ENCODE assay signal across 9 mouse cellular contexts in the genomic region with DNA sequence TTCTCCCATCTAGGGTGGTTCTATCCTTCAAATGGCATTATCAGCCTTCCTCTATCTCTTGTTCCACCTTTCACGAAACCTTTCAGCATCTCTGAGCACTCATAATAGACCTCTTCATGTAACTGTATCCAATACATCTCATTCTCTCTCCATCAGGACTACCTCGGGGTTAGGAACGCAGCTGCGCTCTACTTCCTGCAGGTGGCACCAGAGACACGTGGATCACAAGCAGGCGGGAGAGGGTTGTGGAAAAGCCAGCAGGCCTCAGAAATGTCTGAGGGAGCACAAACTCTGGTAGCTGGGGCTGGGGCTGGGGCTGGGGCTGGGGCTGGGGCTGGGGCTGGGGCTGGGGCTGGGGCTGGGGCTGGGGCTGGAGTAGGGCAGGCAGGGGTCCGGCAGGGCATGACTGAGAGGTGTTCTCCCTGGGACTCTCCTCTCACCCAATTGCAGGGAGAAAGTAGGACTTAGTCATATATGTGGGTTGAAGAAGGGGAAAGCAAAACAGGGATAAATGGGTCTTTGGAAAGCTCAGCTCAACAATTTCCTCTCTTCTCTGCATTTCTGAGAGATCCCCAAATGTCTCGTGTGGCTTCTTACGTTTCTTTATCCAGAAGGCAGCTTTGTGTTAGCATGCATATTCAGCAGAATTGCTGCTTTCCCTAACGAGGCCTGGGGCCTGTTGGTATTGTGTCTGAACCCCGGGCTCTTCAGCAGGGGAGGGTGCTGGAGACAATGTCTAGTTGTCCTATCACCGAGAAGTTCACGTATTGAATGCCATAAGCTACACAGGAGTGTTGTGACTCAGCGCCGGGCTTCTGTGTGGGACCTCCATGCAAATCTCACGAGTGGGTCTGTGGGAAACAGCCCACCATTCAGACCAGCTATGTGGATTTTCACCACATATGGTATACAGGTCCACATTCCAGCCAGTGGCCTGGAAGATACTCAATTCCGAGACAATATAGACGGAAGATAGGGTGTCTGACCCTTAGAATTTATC. TPM values are rescaled to one million over a fixed set of nuclear protein-coding genes. Genes with fewer than 3 reads are reported as not detected.
DNase-seq lines count a peak whose midpoint lies in the region; ATAC-seq and TF ChIP-seq lines count a peak whose summit lies in the region.
"Had no signal": no experiment of that assay in that cellular context is flagged by ENCODE, and none has a peak within 500 bp of the region (broad histone marks: within the 10 kb centered on the region; RNA-seq: fewer than 3 reads in every experiment).

No protein-coding gene starts in this region.

- H3K4me3 ChIP-seq in forebrain, embryonic 10.5 days, result no peak overlapping the region
- no peak overlapping the region for H3K4me3 ChIP-seq in heart, postnatal 0 days (ENCODE audit: low read depth, low read length)

- H3K9ac ChIP-seq in heart, postnatal 0 days (replicated peaks; ENCODE audit: low read depth, low read length), result no peak overlapping the region

- peak; percentile 97 for TF ChIP-seq CTCF in brain, embryonic 14.5 days (IDR thresholded peaks at IDR 0.05; ENCODE audit: borderline replicate concordance, extremely low read depth, insufficient read depth, insufficient read length)
- peak; percentile 98 for TF ChIP-seq CTCF in heart, postnatal 0 days (IDR thresholded peaks at IDR 0.05; ENCODE audit: low read depth)

- H3K4me2 ChIP-seq in heart, postnatal 0 days (ENCODE audit: low read depth, low read length), result no peak overlapping the region

- H3K27ac ChIP-seq in forebrain, embryonic 10.5 days, result peak overlapping the region; percentile 79
- no peak overlapping the region for H3K27ac ChIP-seq in heart, postnatal 0 days (ENCODE audit: low read depth)

- no peaks in the 10 kb centered on the region for H3K27me3 ChIP-seq in forebrain, embryonic 10.5 days (ENCODE audit: poor library complexity, severe bottlenecking)
- H3K27me3 ChIP-seq in heart, postnatal 0 days (ENCODE audit: control insufficient read depth, insufficient read depth, low read length), result 0 out of 2 replicates have a peak, but pooled peaks cover 5% of the 10 kb centered on the region

- WGBS in forebrain, embryonic 10.5 days, result 44% methylated on average over 18 of the region's 18 CpGs
- WGBS in heart, postnatal 0 days, result 57% methylated on average over 18 of the region's 18 CpGs

- no peaks in the 10 kb centered on the region for H3K9me3 ChIP-seq in forebrain, embryonic 10.5 days
- no peaks in the 10 kb centered on the region for H3K9me3 ChIP-seq in heart, postnatal 0 days (replicated peaks; ENCODE audit: control insufficient read depth, low read length)

- no peak for TF ChIP-seq EP300 in heart, postnatal 0 days (IDR thresholded peaks at IDR 0.05; ENCODE audit: low read depth)

- ATAC-seq in heart, postnatal 0 days (ENCODE audit: insufficient read depth, low read depth), result peak; percentile 74
- ATAC-seq in neutrophil, adult 5-6 weeks (ENCODE audit: extremely low read depth, insufficient number of reproducible peaks, low FRiP score, poor library complexity, severe bottlenecking), result peak; percentile 83

- H3K4me1 ChIP-seq in forebrain, embryonic 10.5 days, result peaks cover 10% of the 10 kb centered on the region
- H3K4me1 ChIP-seq in heart, postnatal 0 days (ENCODE audit: control insufficient read depth, insufficient read depth), result no peaks in the 10 kb centered on the region

- no peak for TF ChIP-seq POLR2A in brain, embryonic 14.5 days (IDR thresholded peaks at IDR 0.05; ENCODE audit: borderline replicate concordance, extremely low read depth, insufficient read depth, insufficient read length, poor library complexity, severe bottlenecking)

- peak; percentile 24 to 62 for DNase-seq in CD8-positive naive resting alpha-beta T cell, adult 2 months (ENCODE audit: low read depth in 2 of 2, low spot score in 2 of 2)
- DNase-seq in brain, embryonic 14.5 days (ENCODE audit: low read depth), result peak; percentile 91
- DNase-seq in forebrain, embryonic 10.5 days (ENCODE audit: extremely low spot score, low spot score), result peak; percentile 83
- peak; percentile 72 for DNase-seq in heart, postnatal 0 days (ENCODE audit: low spot score)
- peak; percentile 78 to 86 for DNase-seq in kidney, postnatal 25 days
- DNase-seq in lung, adult 18-20 months, result peak; percentile 68 to 77
- DNase-seq in thymus, postnatal 0 days (ENCODE audit: low spot score), result peak; percentile 79

- H3K36me3 ChIP-seq in forebrain, embryonic 10.5 days (replicated peaks), result no peaks in the 10 kb centered on the region
- no peaks in the 10 kb centered on the region for H3K36me3 ChIP-seq in heart, postnatal 0 days (replicated peaks; ENCODE audit: control insufficient read depth, insufficient read depth, low read length)

RNA-seq across cellular contexts. Expression of a gene that starts 22.9 kb away (rescaled TPM):
- polyA plus RNA-seq in brain, embryonic 14.5 days (2012; rRNA removed), result 1.5 and 2.7 TPM in 2 replicates
- polyA plus RNA-seq in forebrain, embryonic 10.5 days (2016; fragmentation: Nextera tagmentation; extraction: Ambion mirVana), result 2.2 and 2.3 TPM in 2 replicates
- 1.8 and 4.7 TPM in 2 replicates for total RNA-seq in heart, postnatal 0 days (2014; rRNA removed; ENCODE audit: low replicate concordance)
- 1.1 and 1.3 TPM in 2 replicates for polyA plus RNA-seq in heart, postnatal 0 days (2015; fragmentation: Nextera tagmentation; extraction: Ambion mirVana)
- total RNA-seq in neutrophil, adult 5-6 weeks (2017), result not detected in 2 replicates
- polyA plus RNA-seq in thymus, postnatal 0 days (2015; fragmentation: Nextera tagmentation; extraction: Ambion mirVana), result 0.75 and 0.83 TPM in 2 replicates

RNA-seq across cellular contexts. Expression of a gene that starts 44.4 kb away (rescaled TPM):
- polyA plus RNA-seq in brain, embryonic 14.5 days (2012; rRNA removed), result not detected in 2 replicates
- polyA plus RNA-seq in forebrain, embryonic 10.5 days (2016; fragmentation: Nextera tagmentation; extraction: Ambion mirVana), result not detected in 2 replicates
- not detected in 2 replicates for total RNA-seq in heart, postnatal 0 days (2014; rRNA removed; ENCODE audit: low replicate concordance)
- polyA plus RNA-seq in heart, postnatal 0 days (2015; fragmentation: Nextera tagmentation; extraction: Ambion mirVana), result not detected in 2 replicates
- 0.58 TPM in 1 of 2 replicates, not detected in the other for total RNA-seq in neutrophil, adult 5-6 weeks (2017)
- not detected in 2 replicates for polyA plus RNA-seq in thymus, postnatal 0 days (2015; fragmentation: Nextera tagmentation; extraction: Ambion mirVana)
- polyA plus RNA-seq: heart, embryonic 14.5 days had no signal
